Mouse (Mus musculus) left cerebral cortex, adult 8-10 months (tissue): ENCODE results near the gene Gm49403. TPM values are rescaled to one million over a fixed set of nuclear protein-coding genes. Genes with fewer than 3 reads are reported as not detected.
A peak's percentile ranks its signal among the peaks of the same experiment; 100 is the strongest.
"Not testable (repeated sequence)": the region's sequence is repeated elsewhere in the genome, so short reads cannot be mapped to it uniquely, and the experiment has no call there.

Source experiments
- DNase-seq, 2 experiments: peaks; one replicate each; pipeline ENCODE4 v3.0.0; 2022; ENCODE audit warnings: low spot score in 2 of 2
- total RNA-seq, 4 experiments: library from RNA; stranded (reverse); gene quantifications; 2 replicates each; pipeline ENCODE4 v1.2.4; 2022

Gm49403 gene
- not detected for total RNA-seq

DNA sequence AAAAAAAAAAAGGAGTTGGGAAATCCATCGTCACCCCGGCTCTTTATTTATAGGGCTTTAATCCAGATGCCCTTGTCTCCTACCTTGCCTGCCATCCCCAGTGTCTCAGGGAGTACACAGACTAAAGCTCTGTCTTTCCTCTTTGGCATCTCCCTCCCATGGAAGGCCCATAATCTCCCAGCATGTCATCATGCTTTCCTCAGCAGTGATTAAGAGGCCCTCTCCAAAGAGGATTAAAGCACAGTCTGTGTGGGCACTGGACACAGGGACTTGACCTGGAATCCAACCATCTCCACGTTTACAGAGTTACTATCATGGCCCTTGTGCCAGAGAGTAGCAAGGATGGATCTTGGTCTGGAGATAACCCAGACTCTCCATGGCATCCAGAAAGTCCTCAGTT lies at the start of gene Gm49403, which contains the start of gene Lbhd1:
TSS of gene Gm49403 (plus strand) at position 315 of the 400 bp plus-strand sequence.
TSS of gene Lbhd1 (plus strand) at position 117 of the 400 bp plus-strand sequence.
- no peak for DNase-seq

DNA sequence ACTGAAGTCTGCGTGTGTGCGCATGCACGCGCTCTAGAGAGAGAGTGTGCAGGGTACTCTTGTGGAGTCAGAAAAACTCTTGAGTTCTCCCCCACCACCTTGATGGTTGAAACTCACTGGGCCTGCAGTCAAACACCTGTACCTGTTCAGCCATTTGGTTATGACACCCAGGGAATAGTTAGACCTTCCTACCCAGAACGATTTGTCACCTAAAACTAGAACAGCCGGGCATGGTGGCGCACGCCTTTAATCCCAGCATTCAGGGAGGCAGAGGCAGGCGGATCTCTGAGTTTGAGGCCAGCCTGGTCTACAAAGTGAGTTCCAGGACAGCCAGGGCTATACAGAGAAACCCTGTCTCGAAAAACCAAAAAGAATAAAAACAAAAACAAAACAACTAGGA lies 47.4 kb upstream of the Gm49403 start:
- not testable (repeated sequence) for DNase-seq

DNA sequence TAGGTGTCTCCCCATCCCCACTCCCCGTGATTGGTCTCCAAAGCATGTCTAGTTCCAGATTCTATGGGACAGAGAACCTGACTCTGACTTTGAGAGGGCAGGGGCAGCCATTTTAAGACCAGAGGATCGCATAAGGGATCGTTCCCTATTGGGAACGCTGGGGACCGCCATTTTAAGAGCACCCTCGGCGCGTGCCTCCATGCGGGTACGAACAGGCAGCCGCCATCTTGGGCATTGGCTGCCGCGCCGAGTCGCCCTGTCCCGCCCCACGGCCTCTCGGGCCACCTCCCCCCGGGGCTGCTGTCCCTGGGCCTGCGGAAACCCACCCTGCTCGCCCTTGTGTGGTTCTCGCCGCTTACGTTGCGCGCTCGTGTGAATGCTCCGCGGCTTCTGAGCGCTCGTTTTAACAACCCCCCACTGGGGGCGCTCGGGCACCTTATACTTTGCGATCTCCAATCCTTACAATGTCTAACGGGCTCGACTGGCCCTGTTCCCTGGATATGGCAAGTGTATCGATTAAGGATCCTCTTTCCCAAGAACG lies 46.4 kb upstream of the Gm49403 start, which contains the start of gene Bscl2:
TSS of gene Bscl2 (plus strand) at position 217 of the 541 bp plus-strand sequence.
- DNase-seq, result peak; percentile 77 to 88

DNA sequence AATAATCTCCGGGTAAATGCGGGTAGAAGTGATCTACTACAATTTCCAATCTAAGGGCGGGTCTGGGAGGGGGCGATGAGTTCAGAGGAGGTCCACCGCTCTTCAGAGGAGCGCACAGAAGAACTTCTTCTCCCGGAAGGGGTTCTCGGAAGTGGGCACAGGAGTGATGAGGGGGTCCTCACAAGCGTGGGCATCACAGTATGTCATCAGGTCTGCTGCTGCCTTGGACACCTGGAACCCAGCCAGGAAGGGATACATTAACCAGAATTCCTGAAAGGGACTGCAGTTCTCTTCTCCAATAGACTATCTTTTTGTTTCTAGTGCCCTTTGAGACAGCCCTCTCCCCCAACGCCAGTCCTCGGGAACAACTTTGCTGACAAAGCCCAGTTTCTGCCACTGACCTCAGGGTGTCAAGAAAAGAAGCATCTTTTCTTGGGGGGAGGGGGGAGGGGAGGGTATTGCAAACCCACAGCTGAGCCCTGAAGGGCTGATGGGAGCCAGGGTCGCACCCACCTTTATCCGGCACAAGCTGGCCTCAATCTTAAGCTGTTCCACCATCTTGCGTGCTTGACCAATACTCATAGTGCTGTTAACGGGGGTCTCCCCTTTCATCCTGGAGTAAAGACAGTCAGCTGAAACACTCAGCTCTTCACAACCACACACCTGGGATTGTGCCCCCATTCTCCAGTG lies 45.5 kb upstream of the Gm49403 start:
- peak in 1 of 2 experiments; percentile 52 for DNase-seq

DNA sequence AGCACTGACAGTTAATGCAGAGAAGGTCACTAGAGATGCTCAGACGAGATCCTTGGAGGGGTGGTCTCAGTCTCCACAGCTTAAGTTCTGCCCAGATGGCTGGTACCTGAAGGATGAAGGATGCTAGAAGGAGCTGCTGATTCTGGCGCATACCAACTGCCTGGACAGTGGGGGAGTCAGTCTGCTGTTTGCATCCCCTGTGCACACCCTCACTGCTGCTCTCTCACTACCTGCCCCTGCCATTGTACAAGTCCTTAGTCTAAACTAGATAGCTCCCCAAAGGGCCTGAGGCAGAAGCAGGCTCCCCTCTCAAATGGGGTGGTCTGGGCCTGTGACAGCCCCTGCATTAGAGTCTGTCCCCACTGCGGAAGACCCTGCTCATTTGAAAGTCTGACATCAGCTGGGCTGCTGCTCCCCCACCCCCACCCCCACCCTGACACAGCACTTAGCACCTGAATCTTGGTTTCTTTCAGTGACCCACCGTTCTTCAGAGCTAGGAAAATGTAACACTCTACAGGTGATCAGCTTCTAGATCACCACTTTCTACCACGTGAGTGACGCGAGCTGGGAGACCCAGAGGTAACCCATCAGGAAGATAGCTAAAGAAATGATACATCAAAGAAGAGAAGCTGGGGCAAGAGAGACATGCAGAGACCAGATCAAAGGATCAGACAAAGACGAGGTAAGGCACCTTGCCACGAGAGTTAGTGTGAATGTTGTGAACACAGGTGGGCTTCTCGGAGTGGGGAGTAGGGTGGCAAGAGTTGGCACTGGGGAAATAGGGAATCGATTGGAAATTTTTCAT lies 44.4 kb upstream of the Gm49403 start, which contains the start of gene Gng3:
TSS of gene Gng3 (minus strand) at position 92 of the 805 bp plus-strand sequence.
- DNase-seq, result peak; percentile 81 to 90

DNA sequence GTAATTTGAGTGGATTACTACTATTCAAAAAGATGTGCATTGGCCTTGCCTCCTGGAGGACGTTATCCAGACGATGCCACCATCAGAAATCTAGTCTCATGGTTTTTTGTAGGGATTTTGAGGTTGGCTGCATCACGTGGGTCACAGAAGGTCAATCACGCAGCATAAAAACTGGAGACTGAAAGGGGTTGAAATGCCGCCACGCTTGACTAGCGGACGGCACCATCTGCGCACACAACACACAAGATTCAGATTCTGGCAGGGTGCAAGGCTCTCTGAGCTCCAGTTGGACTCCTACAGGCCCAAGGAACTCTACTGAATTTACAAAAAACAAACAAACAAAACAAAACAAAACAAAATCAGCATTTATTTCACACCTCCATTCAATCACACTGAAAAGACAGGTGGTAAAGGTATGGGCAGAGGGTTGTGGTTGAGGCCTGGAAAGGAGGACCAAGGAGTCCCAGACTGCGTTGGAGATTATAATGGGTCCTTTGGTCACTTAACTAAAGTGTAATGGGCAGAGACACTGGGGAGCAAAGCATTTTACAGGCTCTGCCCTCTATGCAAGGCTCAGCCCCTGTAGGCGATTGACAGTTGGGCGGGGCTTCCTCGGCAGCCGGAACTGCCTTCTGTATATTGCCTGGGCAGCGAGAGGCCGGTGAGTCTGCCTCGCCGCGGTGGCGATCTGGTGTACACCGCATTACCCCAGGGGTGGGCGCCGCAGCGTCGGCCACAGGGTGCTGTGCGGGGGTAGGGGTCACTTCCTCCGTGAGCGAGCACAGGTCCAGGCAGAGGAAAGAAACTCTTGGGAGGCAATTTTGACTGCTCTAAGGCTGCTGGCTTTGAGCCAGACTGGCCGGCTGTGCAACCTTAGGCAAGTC lies 43.6 kb upstream of the Gm49403 start:
- peak; percentile 39 to 69 for DNase-seq

DNA sequence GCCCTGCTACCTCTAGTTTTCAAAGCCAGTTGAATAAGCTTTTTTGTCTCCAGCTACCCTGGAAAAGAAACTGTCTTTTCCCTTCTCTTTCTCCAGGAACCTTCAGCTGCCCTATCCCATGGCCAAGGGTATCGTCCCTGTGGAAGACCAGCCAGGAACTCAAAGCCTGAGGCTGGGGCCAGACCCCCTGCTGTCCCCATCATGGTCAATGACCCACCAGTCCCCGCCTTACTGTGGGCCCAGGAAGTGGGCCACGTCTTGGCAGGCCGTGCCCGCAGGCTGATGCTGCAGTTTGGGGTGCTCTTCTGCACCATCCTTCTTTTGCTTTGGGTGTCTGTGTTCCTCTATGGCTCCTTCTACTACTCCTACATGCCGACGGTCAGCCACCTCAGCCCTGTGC lies 42.7 kb upstream of the Gm49403 start:
- no peak for DNase-seq

DNA sequence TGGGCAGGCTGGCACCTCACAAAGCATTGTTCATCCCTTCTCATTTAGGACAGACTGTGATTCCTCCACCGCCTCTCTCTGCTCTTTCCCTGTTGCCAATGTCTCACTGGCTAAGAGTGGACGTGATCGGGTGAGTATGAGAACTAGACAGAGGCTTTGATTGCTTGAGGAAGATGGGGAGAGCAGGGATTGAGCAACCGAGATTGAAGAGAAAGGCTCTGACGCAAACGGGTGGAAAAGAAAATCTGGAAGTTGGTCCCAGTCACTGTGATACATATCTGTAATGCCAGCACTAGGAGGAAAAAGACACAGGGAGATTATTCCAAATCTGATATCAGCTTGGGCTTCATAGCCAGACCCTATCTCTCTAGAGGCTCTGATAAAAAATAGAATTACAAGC lies 40.8 kb upstream of the Gm49403 start:
- DNase-seq, result no peak

DNA sequence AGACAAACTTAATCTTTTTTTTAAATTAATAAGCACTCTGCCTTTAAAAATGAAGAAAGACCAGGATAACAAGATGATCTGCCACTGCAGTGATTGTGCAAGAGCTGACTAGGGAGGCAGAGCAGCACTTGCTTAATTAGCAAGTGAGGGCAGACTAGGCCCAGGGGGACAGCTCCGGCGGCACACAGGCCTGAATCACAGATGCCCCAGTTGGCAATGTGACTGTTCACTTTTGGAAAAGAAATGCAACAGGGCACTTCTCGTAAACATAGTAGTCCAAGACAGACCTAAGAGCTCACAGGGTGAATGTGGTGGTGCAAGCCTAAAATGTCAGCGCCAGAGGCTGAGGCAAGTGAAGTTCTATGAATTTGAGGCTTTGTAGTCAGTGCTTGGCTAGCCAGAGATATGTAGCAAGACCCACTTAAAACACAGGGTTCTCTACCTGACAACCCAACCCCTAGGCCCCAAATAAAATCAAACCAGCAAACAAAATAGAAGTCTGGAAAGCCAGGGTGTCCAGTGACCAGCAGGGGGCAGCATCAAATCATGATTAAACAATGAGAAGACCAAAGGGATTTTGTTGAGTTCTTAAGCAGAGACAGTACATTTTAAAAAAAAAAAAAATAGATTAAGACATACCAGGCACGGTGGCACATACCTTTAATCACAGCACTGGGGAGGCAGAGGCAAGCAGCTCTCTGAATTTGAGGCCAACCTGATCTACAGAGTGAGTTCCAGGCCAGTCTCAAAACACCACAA lies 39.2 kb upstream of the Gm49403 start:
- no peak for DNase-seq

DNA sequence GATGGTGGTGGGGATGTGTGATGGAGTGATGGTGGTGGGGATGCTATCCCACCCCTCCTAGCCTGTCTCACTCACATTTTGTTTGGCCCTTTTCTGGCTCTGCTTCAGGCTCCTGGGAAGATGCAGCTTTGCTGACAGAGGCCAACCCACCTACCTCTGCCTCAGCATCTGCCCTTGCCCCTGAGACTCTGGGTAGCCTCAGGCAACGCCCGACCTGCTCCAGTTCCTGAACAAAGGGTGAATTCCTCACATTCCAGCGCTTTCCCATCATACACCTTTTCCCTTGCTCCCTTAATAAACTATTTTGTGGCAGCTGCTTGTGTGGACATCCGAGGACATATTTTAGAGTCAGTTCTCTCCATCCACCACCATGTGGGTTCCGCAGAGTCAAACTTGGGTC lies 35.4 kb upstream of the Gm49403 start:
- no peak for DNase-seq

DNA sequence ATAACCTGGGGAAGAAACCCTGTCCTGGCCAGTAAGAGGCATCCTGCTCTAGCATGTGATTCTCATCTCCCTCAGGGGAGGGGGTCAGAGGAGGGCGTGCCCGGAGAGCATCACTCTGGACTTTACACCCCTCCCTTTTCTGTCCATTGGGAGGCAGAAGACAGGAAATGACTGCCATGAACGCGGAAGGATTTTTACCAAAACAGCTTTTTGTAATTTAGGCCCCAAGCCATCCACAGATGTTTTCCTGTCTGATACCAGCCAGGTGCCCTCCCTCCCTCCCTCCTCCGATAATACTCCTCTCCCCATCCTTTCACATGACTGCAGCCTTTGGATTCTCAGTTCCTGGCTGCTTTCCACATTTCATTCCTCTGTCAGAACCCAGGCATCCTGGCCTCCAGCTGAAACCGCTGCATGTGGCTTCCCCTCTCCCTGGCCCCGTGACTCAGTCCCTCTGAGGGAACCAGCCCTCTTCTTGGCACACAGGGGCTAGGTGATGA lies 33.3 kb upstream of the Gm49403 start, which contains the start of gene Lrrn4cl:
TSS of gene Lrrn4cl (plus strand) at position 367 of the 500 bp plus-strand sequence.
- no peak for DNase-seq

DNA sequence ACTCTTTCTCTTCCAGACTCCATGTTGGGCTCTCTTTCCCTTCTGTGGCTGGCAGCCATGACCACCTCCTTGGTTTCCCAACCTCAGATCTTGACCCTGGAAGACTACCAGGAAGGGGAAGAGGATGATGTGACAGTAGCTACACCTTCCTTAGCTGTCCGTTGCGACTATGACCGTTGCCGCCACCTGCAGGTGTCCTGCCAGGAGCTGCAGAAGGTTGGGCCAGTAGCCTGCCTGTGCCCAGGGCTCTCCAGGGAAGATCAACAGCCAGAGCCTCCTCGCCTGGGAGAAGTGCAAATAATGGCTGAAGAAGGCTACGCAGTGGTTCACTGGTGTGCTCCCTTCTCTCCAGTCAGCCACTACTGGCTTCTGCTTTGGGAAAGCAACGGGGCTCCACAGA lies 32.1 kb upstream of the Gm49403 start:
- no peak for DNase-seq

DNA sequence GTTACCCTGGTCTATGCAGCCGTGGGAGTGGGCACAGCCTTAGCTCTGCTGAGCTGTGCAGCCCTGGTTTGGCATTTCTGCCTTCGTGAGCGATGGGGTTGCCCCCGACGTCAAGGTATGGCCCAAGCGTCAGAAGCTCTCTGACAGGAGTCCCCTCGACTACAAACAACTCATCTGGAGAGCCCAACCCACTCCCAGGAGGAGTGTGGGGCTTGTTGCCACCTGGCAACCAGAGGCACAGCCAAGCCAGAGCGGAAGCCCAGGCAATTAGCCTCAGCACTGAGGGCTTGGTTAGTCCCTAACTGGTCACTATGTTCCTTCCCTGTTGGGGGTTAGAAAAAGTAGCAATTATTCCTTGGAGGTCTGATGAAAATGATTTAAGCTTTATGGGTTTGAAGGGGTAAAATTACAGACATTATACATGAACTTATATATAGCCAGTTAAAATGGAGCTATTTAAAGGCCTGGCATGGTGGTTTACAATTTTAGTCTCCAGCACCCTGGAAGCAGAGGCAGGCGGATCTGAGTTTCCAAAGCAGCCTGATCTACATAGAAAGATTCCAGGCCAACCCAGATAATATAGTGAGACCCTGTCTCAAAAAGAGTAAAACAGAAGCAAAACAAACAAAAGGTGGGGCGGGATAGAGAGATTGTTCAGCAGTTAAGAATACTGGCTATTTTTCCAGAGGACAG lies 31.3 kb upstream of the Gm49403 start:
- DNase-seq, result no peak

DNA sequence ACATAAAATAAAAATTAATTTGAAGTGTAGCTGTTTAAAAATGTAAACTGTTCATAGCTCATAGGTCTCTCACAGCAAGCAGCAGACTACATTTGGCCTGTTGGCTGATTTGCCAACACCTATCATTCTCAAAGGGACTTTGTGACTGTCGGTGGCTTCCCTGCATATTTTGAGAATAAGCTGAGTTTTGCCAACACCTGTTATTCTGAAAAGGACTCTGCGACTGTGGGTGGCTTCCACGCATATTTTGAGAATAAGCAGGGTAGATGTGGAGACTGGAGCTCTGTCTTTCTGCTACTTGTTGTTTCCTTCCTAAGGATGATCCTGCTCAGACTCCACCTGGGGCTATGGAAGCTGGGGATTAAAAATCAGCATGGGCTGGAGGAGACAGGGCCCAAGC lies 30.6 kb upstream of the Gm49403 start:
- DNase-seq, result no peak

DNA sequence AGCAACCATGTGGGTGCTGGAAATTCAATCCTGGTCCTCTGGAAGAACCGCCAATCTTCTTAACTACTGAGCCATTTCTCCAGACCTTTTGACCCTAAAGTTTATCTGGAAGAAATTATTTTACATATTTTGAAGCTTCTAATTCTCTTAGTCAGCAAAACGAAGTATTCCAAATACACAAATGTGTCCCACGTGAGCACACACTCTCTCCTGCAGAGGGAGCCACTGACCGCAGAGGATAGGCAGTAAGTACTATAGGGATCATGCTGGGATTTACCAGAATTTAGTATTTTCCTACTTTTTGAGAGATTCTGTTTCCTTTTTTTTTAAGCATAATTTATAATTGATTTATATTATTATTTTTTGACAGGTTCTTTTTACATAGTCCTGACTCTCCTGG lies 26.0 kb upstream of the Gm49403 start:
- DNase-seq, result no peak

DNA sequence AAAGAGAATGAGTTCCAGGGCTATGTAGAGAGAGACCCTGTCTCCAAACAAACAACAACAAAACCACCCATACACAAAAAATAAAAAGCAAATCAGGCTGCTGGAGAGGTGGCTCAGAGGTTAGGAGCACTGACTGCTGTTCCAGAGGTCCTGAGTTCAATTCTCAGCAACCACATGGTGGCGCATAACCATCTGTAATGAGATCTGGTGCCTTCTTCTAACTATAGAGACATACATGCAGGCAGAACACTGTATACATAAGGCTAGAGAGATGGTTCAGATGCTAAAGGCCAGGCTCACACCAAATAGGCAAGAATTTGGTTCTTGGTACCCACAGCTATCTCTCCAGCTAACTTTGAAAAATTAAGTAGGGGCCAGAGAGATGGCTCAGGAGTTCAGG lies 24.7 kb upstream of the Gm49403 start:
- no peak for DNase-seq

DNA sequence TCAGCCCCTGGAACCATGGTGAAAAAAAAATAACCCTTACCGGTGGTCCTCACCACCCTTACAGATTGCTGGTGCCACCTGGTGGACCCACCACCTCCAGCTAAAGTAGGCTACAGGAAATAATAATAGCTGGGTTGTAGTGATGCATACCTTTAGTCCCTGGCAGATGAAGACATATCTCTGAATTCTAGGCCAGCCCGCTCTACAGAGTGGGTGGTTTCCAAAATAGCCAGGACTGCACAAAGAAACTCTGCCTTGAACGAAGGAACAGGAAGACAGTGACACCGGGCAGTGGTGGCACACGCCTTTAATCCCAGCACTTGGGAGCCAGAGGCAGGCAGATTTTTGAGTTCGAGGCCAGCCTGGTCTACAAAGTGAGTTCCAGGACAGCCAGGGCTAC lies 19.5 kb upstream of the Gm49403 start:
- DNase-seq, result no peak

DNA sequence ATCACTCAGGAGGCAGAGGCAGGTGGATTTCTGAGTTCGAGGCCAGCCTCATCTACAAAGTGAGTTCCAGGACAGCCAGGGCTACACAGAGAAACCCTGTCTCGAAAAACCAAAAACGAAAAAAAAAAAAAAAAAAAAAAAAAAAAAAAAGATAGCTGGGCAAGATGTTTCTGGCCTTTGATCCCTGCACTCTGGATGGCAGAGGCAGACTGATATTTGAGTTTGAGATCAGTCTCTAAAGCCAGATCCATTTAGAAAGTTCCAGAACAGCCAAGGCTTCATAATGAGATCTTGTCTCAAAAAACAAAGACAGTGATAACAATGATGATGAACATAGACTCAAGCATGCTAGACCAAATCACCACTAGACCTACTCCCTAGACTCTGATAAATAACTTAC lies 13.3 kb upstream of the Gm49403 start:
- not testable (repeated sequence) for DNase-seq

DNA sequence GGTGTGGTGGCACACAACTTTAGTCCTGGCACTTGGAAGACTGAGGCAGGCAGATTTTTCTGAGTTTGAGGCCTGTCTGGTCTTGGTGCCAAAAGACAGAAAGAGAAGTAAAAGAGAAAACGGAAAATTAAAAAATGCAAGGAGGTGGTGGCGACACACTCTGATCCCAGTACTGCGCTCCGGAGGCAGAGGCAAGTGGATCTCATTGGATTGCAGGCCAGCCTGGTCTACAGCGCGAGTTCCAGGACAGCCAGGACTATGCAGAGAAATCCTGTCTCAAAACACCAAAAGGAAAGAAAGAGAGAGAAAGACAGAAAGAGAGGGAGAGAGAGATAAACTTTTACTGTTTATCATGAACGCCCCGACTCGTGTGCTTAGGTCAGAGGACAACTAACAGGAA lies 12.9 kb upstream of the Gm49403 start:
- DNase-seq, result no peak
